Mouse (Mus musculus) heart, embryonic 13.5 days (tissue): Measurements from ENCODE around the gene Polr2l. TPM values are rescaled to one million over a fixed set of nuclear protein-coding genes. Genes with fewer than 3 reads are reported as not detected.

Source experiments
- ATAC-seq: fragments of 200-750 bp; cut with Nextera tagmentation; 2 replicates; pipeline ENCODE4 v1.8.0; 2017; ENCODE audit warnings: moderate TSS enrichment; ENCODE audit not compliant: insufficient number of reproducible peaks, low FRiP score, low TSS enrichment; ENCODE audit errors: extremely low read depth
- H3K27ac ChIP-seq: fragments of 300-500 bp; sonication (generic); replicated peaks from 2 replicates; pipeline ENCODE4 v1.5.1; 2015; ENCODE audit warnings: moderate library complexity, mild to moderate bottlenecking, inconsistent platforms
- H3K27me3 ChIP-seq: fragments of 300-500 bp; sonication (generic); replicated peaks from 2 replicates; pipeline ENCODE4 v1.6.1; 2015; ENCODE audit warnings: mild to moderate bottlenecking, inconsistent platforms
- H3K36me3 ChIP-seq: fragments of 300-500 bp; sonication (generic); 2 replicates; pipeline ENCODE4 v1.6.1; 2015; ENCODE audit warnings: mild to moderate bottlenecking, inconsistent platforms
- H3K4me1 ChIP-seq: fragments of 300-500 bp; sonication (generic); 2 replicates; pipeline ENCODE4 v1.6.1; 2015; ENCODE audit warnings: inconsistent platforms
- H3K4me2 ChIP-seq: fragments of 300-500 bp; sonication (generic); 2 replicates; pipeline ENCODE4 v1.6.1; 2015; ENCODE audit warnings: inconsistent platforms, mild to moderate bottlenecking, moderate library complexity
- H3K4me3 ChIP-seq: fragments of 300-500 bp; sonication (generic); 2 replicates; pipeline ENCODE4 v1.5.1; 2015; ENCODE audit warnings: moderate library complexity, mild to moderate bottlenecking, inconsistent platforms
- H3K9ac ChIP-seq: fragments of 300-500 bp; sonication (generic); 2 replicates; pipeline ENCODE4 v1.6.1; 2015; ENCODE audit warnings: inconsistent platforms, mild to moderate bottlenecking, moderate library complexity
- H3K9me3 ChIP-seq: fragments of 300-500 bp; sonication (generic); 2 replicates; pipeline ENCODE4 v1.6.1; 2016; ENCODE audit warnings: inconsistent platforms
- WGBS: fragments of 180-500 bp; shearing (Covaris S2); methylation state at CpG from one replicate; pipeline ENCODE4 v1.1.7; 2015; ENCODE audit warnings: mixed read lengths; 5-methylcytosine and 5-hydroxymethylcytosine counted together
- polyA plus RNA-seq: library from polyadenylated mRNA; unstranded; fragments of >200 nt; fragmentation: Nextera tagmentation; extraction: Ambion mirVana; gene quantifications from 2 replicates; pipeline ENCODE4 v1.2.1, GENCODE M21; 2015

Gene Polr2l
- polyA plus RNA-seq, 1 experiment from 2014 or later, result 67.3 TPM

GRCm38 (mm10) chr7:141466607-141467148, 8.3 kb downstream of the Polr2l start:
- peak overlapping the region; percentile 82 for H3K4me3 ChIP-seq
- peak overlapping the region; percentile 84 for H3K4me2 ChIP-seq
- H3K9ac ChIP-seq, result peak overlapping the region; percentile 94
- ATAC-seq, result no peak
- no peaks in the 10 kb centered on the region for H3K9me3 ChIP-seq
- peaks cover 26% of the 10 kb centered on the region for H3K36me3 ChIP-seq
- H3K27me3 ChIP-seq, result peaks cover 45% of the 10 kb centered on the region
- H3K27ac ChIP-seq, result peak overlapping the region; percentile 94
- H3K4me1 ChIP-seq, result peaks cover 76% of the 10 kb centered on the region
- 57% methylated on average over 10 of the region's 10 CpGs for WGBS

- H3K4me3 ChIP-seq, result no peak overlapping the region
- H3K4me2 ChIP-seq, result peak overlapping the region; percentile 61; the same call in 1 of the 2 replicates
- peak overlapping the region; percentile 59 for H3K27ac ChIP-seq
- 59% methylated on average over 7 of the region's 7 CpGs for WGBS
- H3K4me1 ChIP-seq, result peaks cover 82% of the 10 kb centered on the region
- no peak for ATAC-seq
- peak overlapping the region; percentile 50; the same call in 1 of the 2 replicates for H3K9ac ChIP-seq
- H3K27me3 ChIP-seq, result peaks cover 51% of the 10 kb centered on the region
- no peaks in the 10 kb centered on the region for H3K9me3 ChIP-seq
- peaks cover 19% of the 10 kb centered on the region for H3K36me3 ChIP-seq
Measured at GRCm38 (mm10) chr7:141466045-141466394, 8.9 kb downstream of the Polr2l start.

GRCm38 (mm10) chr7:141465388-141466044, 9.4 kb downstream of the Polr2l start:
- WGBS, result 35% methylated on average over 9 of the region's 10 CpGs
- peaks cover 56% of the 10 kb centered on the region for H3K27me3 ChIP-seq

GRCm38 (mm10) chr7:141464603-141465201, 10.2 kb downstream of the Polr2l start:
- 7% methylated on average over 38 of the region's 38 CpGs for WGBS
- Histone ChIP-seq H3K27ac (peak overlapping the region; percentile 74), H3K36me3 (peaks cover 7% of the 10 kb centered on the region), H3K27me3 (peaks cover 60% of the 10 kb centered on the region), H3K4me1 (peaks cover 76% of the 10 kb centered on the region), H3K4me2 (peak overlapping the region; percentile 61), H3K9me3 (no peaks in the 10 kb centered on the region), H3K9ac (peak overlapping the region; percentile 50), H3K4me3 (peak overlapping the region; percentile 35)
- ATAC-seq, result no peak

More at GRCm38 (mm10) chr7:141465388-141466044, 9.4 kb downstream of the Polr2l start:
- Histone ChIP-seq H3K27ac (peak overlapping the region; percentile 59), H3K4me2 (peak overlapping the region; percentile 61), H3K9me3 (no peaks in the 10 kb centered on the region), H3K4me3 (peak overlapping the region; percentile 35; the same call in 1 of the 2 replicates), H3K9ac (peak overlapping the region; percentile 50; the same call in 1 of the 2 replicates), H3K36me3 (peaks cover 14% of the 10 kb centered on the region), H3K4me1 (peaks cover 83% of the 10 kb centered on the region)
- no peak for ATAC-seq

DNA sequence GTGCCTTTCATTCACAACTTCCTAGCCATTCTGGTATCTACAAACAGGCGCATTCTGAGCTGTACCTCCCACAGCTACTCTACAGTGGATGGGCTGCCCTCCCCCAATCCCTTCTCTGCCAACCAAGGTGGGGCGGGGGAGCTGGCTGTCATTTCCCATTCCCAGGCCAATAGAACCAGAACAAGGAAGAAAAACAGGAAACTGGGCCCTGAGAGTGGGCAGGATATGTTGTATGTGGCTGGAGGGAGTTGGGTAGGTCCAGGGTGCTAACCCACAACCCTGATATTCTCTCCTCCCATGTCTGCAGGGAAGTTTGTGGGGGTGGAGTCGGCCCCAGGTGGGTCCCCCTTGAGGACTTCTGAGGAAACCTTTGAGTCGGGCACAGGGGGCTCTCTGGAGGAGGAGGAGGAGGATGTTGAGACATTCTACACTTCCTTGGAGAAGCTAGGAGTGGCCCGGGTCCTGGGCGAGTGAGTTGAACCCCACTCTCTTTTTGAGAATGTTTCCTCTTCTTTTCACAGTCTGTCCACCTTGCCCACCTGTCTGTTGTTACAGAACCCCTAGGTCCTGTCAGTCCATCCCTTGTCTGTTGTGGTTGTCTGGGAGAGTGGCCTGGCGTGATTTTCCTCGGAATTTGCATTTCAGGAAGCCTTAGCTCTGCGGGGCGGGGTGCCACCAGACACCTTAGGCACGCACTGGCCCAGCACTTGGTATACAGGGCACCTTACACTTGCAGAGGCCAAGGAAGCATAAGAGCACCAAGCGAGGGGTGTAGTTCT, 10.9 kb downstream of the Polr2l start:
- Histone ChIP-seq H3K9ac (peak overlapping the region; percentile 51), H3K4me2 (peak overlapping the region; percentile 61), H3K4me1 (peaks cover 69% of the 10 kb centered on the region), H3K36me3 (peaks cover 7% of the 10 kb centered on the region; the same call in 1 of the 2 replicates), H3K27me3 (peaks cover 67% of the 10 kb centered on the region), H3K9me3 (no peaks in the 10 kb centered on the region), H3K27ac (peak overlapping the region; percentile 74), H3K4me3 (peak overlapping the region; percentile 35)
- 28% methylated on average over 12 of the region's 12 CpGs for WGBS
- ATAC-seq, result no peak

- peak overlapping the region; percentile 65 for H3K4me3 ChIP-seq
- peak overlapping the region; percentile 84 for H3K9ac ChIP-seq
- peak overlapping the region; percentile 97 for H3K4me2 ChIP-seq
- no peak for ATAC-seq
- H3K27me3 ChIP-seq, result peaks cover 71% of the 10 kb centered on the region
- H3K36me3 ChIP-seq, result peaks cover 22% of the 10 kb centered on the region
- H3K9me3 ChIP-seq, result no peaks in the 10 kb centered on the region
- H3K4me1 ChIP-seq, result peaks cover 59% of the 10 kb centered on the region
- H3K27ac ChIP-seq, result peak overlapping the region; percentile 53; the same call in 1 of the 2 replicates
- WGBS, result 14% methylated on average over 5 of the region's 5 CpGs
Measured at GRCm38 (mm10) chr7:141462333-141462821, 12.6 kb downstream of the Polr2l start.

- no peak for ATAC-seq
- peaks cover 71% of the 10 kb centered on the region for H3K27me3 ChIP-seq
- no peaks in the 10 kb centered on the region for H3K9me3 ChIP-seq
- peak overlapping the region; percentile 84 for H3K9ac ChIP-seq
- H3K4me1 ChIP-seq, result peaks cover 57% of the 10 kb centered on the region
- H3K36me3 ChIP-seq, result peaks cover 24% of the 10 kb centered on the region
- H3K4me2 ChIP-seq, result peak overlapping the region; percentile 97
- WGBS, result 3% methylated on average over 56 of the region's 59 CpGs
- H3K4me3 ChIP-seq, result peak overlapping the region; percentile 65
- H3K27ac ChIP-seq, result peak overlapping the region; percentile 53; the same call in 1 of the 2 replicates
Measured at GRCm38 (mm10) chr7:141461521-141462332, 13.2 kb downstream of the Polr2l start.

DNA sequence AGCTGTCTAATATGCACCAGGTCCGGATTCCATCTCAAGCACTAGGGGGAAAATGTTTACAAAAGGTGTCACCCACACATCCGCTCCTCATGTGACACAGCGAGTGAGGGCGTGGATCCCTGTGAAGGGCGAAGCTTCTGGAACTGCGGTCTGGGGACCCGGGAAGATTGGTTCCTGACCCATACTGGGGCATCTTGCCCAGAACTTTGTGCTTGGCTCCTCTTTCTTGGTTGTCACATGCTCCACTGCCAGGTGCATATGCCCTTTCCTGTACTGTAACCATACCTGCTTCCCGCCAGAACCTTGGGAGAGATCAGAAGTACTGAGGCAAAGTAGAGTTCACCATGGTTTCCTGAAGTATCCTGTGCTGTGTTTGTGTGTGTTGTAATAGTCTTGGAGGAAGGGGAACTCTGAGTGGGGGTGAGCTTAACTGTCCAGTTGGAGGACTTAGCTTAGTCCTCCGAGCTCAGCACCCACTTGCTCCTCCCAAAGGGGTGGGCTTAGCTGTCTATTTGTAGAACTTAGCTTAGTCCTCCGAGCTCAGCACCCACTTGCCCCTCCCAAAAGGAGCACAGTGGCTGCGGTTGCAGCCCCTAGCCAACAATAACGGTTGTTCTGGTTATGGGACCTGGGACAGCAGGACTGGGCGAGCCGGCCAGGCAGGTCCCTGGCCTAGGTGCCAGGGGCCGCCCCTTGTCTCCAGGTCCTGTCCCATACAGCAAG, 14.4 kb downstream of the Polr2l start, which contains the start of gene Cracr2b:
Gene Cracr2b, plus strand, starts transcription at position 704 of the 723 bp plus-strand sequence.
- Histone ChIP-seq H3K9ac (peak within 1 kb of the TSS; percentile 84), H3K27me3 (peaks cover 65% of the 10 kb centered on the region), H3K4me1 (peaks cover 55% of the 10 kb centered on the region), H3K36me3 (peaks cover 24% of the 10 kb centered on the region), H3K9me3 (no peaks in the 10 kb centered on the region), H3K4me3 (peak within 1 kb of the TSS; percentile 65), H3K4me2 (peak within 1 kb of the TSS; percentile 97), H3K27ac (peak within 1 kb of the TSS; percentile 53; the same call in 1 of the 2 replicates)
- 70% methylated on average over 15 of the region's 15 CpGs for WGBS
- no peak for ATAC-seq

GRCm38 (mm10) chr7:141460001-141460390, 14.9 kb downstream of the Polr2l start:
- no peak for ATAC-seq
- Histone ChIP-seq H3K36me3 (peaks cover 24% of the 10 kb centered on the region), H3K9ac (no peak overlapping the region), H3K27ac (no peak overlapping the region), H3K4me3 (no peak overlapping the region), H3K9me3 (no peaks in the 10 kb centered on the region), H3K27me3 (peaks cover 60% of the 10 kb centered on the region), H3K4me2 (no peak overlapping the region), H3K4me1 (peaks cover 49% of the 10 kb centered on the region)
- 57% methylated on average over 5 of the region's 5 CpGs for WGBS

DNA sequence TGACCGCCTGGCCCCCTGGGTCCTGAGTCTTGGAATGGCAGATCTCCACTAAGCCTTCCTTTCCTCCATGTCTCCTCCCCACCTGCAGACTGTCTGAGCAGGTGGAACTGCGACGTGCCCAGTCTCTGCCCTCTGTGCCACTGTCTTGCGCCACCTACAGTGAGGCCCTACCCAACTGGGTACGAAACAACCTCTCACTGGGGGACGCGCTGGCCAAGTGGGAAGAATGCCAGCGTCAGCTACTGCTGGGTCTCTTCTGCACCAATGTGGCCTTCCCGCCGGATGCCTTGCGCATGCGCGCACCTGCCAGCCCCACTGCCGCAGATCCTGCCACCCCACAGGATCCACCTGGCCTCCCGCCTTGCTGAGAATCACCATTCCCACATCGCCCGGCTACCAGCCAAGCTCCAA, 15.6 kb downstream of the Polr2l start:
- H3K4me1 ChIP-seq, result peaks cover 48% of the 10 kb centered on the region
- WGBS, result 85% methylated on average over 17 of the region's 17 CpGs

More for the DNA sequence above, 15.6 kb downstream of the Polr2l start:
- Histone ChIP-seq H3K27ac (no peak overlapping the region), H3K4me2 (no peak overlapping the region), H3K36me3 (peaks cover 24% of the 10 kb centered on the region), H3K9ac (no peak overlapping the region), H3K9me3 (no peaks in the 10 kb centered on the region), H3K4me3 (no peak overlapping the region), H3K27me3 (peaks cover 53% of the 10 kb centered on the region)
- ATAC-seq, result no peak
